Mouse (Mus musculus) midbrain, embryonic 11.5 days (tissue): ENCODE measurements around the gene Egln2. TPM values are rescaled to one million over a fixed set of nuclear protein-coding genes. Genes with fewer than 3 reads are reported as not detected.

Source experiments
- ATAC-seq: fragments of 200-750 bp; cut with Nextera tagmentation; 2 replicates; pipeline ENCODE4 v1.8.0; 2017; ENCODE audit warnings: moderate TSS enrichment, moderate library complexity; ENCODE audit not compliant: low FRiP score
- DNase-seq: peaks from one replicate; pipeline ENCODE4 v3.0.0; 2015; ENCODE audit warnings: low spot score; ENCODE audit errors: missing footprints
- H3K27ac ChIP-seq: fragments of 300-500 bp; sonication (generic); 2 replicates; pipeline ENCODE4 v1.5.1; 2014; ENCODE audit warnings: low read depth, low read length
- H3K27me3 ChIP-seq: fragments of 300-500 bp; sonication (generic); 2 replicates; pipeline ENCODE4 v1.6.1; 2014; ENCODE audit warnings: mild to moderate bottlenecking, low read length, moderate library complexity, mixed read lengths; ENCODE audit not compliant: control insufficient read depth, insufficient read depth
- H3K36me3 ChIP-seq: fragments of 300-500 bp; sonication (generic); 2 replicates; pipeline ENCODE4 v1.6.1; 2014; ENCODE audit warnings: mild to moderate bottlenecking, low read length, moderate library complexity, mixed read lengths; ENCODE audit not compliant: control insufficient read depth, insufficient read depth
- H3K4me1 ChIP-seq: fragments of 300-500 bp; sonication (generic); 2 replicates; pipeline ENCODE4 v1.6.1; 2014; ENCODE audit warnings: low read length; ENCODE audit not compliant: control insufficient read depth, insufficient read depth
- H3K4me2 ChIP-seq: fragments of 300-500 bp; sonication (generic); 2 replicates; pipeline ENCODE4 v1.6.1; 2014; ENCODE audit warnings: mild to moderate bottlenecking, moderate library complexity
- H3K4me3 ChIP-seq: fragments of 300-500 bp; sonication (generic); 2 replicates; pipeline ENCODE4 v1.5.1; 2014; ENCODE audit warnings: low read depth, low read length
- H3K9ac ChIP-seq: fragments of 300-500 bp; sonication (generic); 2 replicates; pipeline ENCODE4 v1.6.1; 2014; ENCODE audit warnings: low read length
- H3K9me3 ChIP-seq: fragments of 300-500 bp; sonication (generic); 2 replicates; pipeline ENCODE4 v1.6.1; 2016; ENCODE audit warnings: low read length; ENCODE audit not compliant: control insufficient read depth
- WGBS: fragments of 180-500 bp; shearing (Covaris S2); extraction: QIAGEN DNeasy Blood & Tissue Kit; methylation state at CpG from one replicate; pipeline ENCODE4 v1.1.7; 2014; 5-methylcytosine and 5-hydroxymethylcytosine counted together
- polyA plus RNA-seq: library from polyadenylated mRNA; unstranded; fragments of >200 nt; fragmentation: Nextera tagmentation; extraction: Ambion mirVana; gene quantifications from 2 replicates; pipeline ENCODE4 v1.2.1, GENCODE M21; 2014

Egln2 gene
- polyA plus RNA-seq, 1 experiment from 2014 or later: 43.5 TPM

DNA sequence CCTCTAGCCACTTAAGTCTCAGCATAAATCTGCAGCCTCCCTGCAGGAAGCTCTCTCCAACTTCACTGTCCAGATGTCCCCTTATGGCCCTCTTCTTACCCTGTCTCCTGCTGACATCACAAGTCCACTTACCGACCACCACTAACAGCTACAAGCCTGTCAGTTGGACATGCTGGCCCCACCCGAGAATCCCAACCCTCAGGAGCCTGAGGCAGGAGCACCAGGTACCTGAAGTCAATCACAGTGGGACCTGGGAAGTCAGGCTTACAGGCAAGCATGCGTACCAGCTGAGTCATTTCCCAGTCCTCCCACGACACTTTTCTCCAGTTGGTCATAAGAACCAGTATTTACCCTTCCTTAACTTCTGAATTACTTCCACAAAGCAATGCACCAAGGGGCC is 27.1 kb upstream of the Egln2 start:
- ATAC-seq: no peak
- peaks cover 37% of the 10 kb centered on the region for H3K36me3 ChIP-seq
- no peaks in the 10 kb centered on the region for H3K27me3 ChIP-seq
- no peak overlapping the region for H3K9ac ChIP-seq
- peak; percentile 73 for DNase-seq
- WGBS: 90% methylated on average over 4 of the region's 4 CpGs
- no peak overlapping the region for H3K4me3 ChIP-seq
- H3K4me1 ChIP-seq: peaks cover 17% of the 10 kb centered on the region
- no peak overlapping the region for H3K27ac ChIP-seq
- no peaks in the 10 kb centered on the region for H3K9me3 ChIP-seq
- no peak overlapping the region for H3K4me2 ChIP-seq

DNA sequence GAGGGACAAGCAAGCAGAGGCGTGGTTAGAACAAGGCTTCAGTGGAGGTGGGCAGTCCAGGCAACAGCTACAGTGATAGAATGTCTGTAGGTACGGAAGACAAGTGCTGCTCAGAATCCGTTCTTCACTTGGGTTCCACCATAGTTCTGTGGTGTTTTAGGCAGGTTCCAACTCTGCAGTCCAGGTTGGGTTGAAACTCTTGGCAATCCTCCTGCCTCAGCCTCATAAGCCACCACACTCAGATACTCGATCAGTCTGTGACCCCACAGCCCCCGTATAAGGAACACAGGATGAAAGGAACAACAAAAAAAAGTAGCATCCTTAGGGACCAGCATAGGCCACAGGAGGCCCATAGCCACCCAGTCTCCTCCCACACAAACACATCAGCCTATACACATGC is 25.8 kb upstream of the Egln2 start:
- ATAC-seq: no peak
- no peak overlapping the region for H3K27ac ChIP-seq
- 92% methylated on average over 5 of the region's 5 CpGs for WGBS

DNA sequence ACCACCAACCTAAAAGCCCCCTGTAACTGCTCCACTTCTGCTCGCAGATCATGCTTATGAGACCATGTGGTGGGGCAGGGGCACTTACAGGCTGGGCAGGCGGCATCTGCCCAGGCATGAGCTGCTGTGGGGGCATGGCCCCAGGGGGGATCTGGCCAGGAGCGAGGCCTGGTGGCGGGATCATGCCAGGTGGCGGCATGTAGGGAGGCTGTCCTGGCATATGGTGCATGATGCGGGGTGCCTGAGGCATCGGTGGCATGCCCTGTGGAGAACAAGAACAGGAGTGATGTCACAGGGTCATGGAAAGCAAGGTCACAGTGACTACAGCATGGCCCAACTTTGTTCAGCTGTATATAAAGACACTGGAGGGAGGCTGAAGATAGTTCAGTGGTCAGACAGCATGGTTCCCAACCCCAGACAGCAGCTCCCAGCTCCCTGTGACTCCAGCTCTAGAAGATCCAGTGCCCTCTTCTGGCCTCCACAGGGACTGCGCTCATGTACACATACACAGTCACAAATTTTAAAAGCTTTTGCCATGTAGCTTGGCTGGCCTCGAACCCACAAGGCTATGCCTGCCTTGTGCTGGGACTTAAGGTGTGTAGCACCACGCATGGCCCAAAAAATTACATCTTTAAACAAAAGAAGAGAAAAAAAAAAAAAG is 22.8 kb upstream of the Egln2 start:
- whole genome bisulfite sequencing: 97% methylated on average over 10 of the region's 10 CpGs
- Histone ChIP-seq H3K9me3 (no peaks in the 10 kb centered on the region), H3K4me3 (no peak overlapping the region), H3K27ac (no peak overlapping the region), H3K9ac (no peak overlapping the region), H3K27me3 (no peaks in the 10 kb centered on the region), H3K4me2 (no peak overlapping the region), H3K4me1 (peaks cover 6% of the 10 kb centered on the region), H3K36me3 (peaks cover 64% of the 10 kb centered on the region)
- ATAC-seq (no peak), DNase-seq (peak; percentile 19)

More for the DNA sequence above, 25.8 kb upstream of the Egln2 start:
- Histone ChIP-seq H3K4me3 (no peak overlapping the region), H3K9ac (no peak overlapping the region), H3K27me3 (no peaks in the 10 kb centered on the region), H3K36me3 (peaks cover 45% of the 10 kb centered on the region), H3K4me2 (no peak overlapping the region), H3K4me1 (peaks cover 17% of the 10 kb centered on the region), H3K9me3 (no peaks in the 10 kb centered on the region)
- peak; percentile 69 for DNase-seq

DNA sequence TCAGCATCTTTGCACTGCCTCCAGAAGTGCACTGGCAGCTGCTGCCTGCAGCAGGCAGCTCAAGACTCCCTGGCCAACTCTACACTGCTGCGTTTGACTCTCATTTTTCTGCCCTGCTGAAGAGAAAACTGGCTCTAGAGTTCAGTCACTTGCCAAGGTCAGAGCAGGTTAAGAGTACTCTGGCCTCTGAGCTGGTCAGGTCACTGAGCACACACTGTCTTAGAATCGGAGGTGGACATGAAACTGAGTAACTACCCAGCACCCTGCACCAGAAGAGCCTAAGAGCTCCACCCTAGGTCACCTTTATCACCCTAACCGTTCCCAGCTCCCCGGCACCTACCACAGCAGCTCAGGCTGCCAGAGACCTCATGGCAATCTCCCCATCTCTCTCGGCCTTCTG is 19.4 kb upstream of the Egln2 start:
- Histone ChIP-seq H3K4me3 (no peak overlapping the region), H3K4me2 (no peak overlapping the region), H3K27ac (no peak overlapping the region), H3K36me3 (peaks cover 50% of the 10 kb centered on the region), H3K27me3 (no peaks in the 10 kb centered on the region), H3K9me3 (no peaks in the 10 kb centered on the region), H3K4me1 (no peaks in the 10 kb centered on the region), H3K9ac (no peak overlapping the region)
- WGBS: 94% methylated on average over 5 of the region's 5 CpGs
- ATAC-seq (no peak), DNase-seq (peak; percentile 68)

DNA sequence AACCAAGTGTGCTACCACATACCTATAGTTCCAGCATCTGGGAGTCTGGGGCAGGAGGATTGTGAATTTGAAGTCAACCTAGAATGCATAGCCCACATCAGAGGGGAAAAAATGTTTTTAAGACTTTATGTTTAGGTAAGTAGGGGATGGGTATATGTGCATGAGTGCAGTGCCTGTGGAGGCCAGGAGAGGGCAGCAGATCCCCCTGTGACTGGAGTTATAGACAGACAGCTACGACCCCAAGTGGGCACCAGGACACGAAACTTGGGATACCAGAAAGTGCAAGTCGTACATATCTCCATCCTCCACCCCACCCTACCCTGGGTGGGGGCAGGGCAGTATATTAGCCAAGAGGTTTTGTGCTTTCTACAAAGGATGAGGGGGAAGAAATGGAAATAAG is 18.4 kb upstream of the Egln2 start:
- 76% methylated on average over 3 of the region's 3 CpGs for WGBS
- peak; percentile 94 for DNase-seq
- H3K27me3 ChIP-seq: no peaks in the 10 kb centered on the region
- H3K36me3 ChIP-seq: peaks cover 40% of the 10 kb centered on the region
- no peak overlapping the region for H3K4me3 ChIP-seq
- ATAC-seq: no peak
- H3K9ac ChIP-seq: no peak overlapping the region
- H3K4me1 ChIP-seq: peaks cover 2% of the 10 kb centered on the region; the same call in 1 of the 2 replicates
- no peak overlapping the region for H3K4me2 ChIP-seq
- no peak overlapping the region for H3K27ac ChIP-seq
- H3K9me3 ChIP-seq: no peaks in the 10 kb centered on the region

DNA sequence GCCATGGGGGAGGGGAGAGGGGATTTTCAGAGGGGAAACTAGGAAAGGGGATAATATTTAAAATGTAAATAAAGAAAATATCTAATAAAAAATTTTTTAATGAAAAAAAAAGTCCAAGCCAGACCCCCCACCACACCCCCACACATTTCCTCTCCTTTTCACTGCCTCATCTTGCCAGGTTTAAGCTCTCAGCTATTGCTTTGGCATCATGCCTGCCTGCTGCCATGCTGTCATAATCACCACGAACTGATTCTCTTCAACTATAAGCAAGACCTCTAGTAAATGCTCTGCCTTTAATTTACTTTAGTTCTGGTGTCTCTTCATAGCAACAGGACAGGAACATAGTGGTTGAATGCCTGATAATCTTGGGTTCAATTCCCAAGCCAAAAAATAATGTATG is 15.9 kb upstream of the Egln2 start:
- ATAC-seq: no peak
- Histone ChIP-seq H3K4me3 (no peak overlapping the region), H3K27me3 (no peaks in the 10 kb centered on the region), H3K9me3 (no peaks in the 10 kb centered on the region), H3K27ac (no peak overlapping the region), H3K36me3 (peaks cover 20% of the 10 kb centered on the region), H3K4me1 (peaks cover 8% of the 10 kb centered on the region), H3K9ac (no peak overlapping the region), H3K4me2 (no peak overlapping the region)
- WGBS: 97% methylated on average over 1 of the region's 1 CpGs
- DNase-seq: no peak

DNA sequence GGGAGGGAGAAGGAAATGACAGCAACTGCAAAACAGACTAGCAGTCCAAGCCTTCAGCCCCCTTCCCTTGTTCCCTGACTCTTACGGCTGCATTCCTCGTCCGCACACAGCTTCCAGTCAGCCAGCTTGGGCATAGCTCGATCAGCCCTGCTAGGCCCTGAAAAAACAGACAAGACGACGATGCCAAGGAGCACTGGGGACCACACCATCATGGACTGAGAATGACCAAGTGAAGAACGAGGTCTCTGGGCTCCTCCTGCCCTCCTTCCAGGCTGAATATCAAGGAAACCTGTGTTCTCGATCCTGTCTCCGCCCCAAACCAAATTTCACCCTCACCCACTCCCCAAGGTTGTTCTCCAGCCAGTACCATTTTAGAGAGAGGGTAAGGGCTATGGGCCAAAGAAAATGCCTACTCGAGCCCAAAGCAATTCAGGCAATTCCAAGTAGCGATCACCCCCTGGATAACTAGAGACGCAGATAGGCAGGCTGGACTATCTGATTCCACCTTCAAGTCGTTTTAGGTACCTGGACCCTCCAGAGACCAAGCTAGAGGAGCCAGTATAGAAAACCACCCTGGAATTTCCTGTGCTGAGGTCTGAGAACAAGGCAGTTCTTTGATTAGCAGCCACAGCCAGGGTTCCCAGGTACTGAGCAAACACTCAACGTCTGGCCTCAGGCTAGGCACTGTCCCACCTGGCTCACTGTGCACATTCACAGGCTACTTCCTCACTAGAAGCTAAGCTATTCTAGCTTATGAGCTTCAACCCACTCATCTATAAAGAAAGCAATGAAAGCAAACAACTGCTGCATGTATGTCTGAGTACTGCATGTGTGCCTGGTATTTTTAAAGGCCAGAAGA is 14.5 kb upstream of the Egln2 start, which contains the start of the genes Gm21983 and Mia:
Gene Gm21983 (minus strand): TSS at position 250 of the 859 bp plus-strand sequence.
Gene Mia (minus strand): TSS at position 321 of the 859 bp plus-strand sequence.
- Histone ChIP-seq H3K9ac (no peak within 1 kb of the TSS), H3K27ac (no peak within 1 kb of the TSS), H3K4me3 (no peak within 1 kb of the TSS), H3K27me3 (no peaks in the 10 kb centered on the region), H3K9me3 (no peaks in the 10 kb centered on the region), H3K4me2 (no peak within 1 kb of the TSS), H3K4me1 (peaks cover 8% of the 10 kb centered on the region), H3K36me3 (peaks cover 14% of the 10 kb centered on the region)
- peak; percentile 44 for DNase-seq
- WGBS: 70% methylated on average over 14 of the region's 14 CpGs
- ATAC-seq: no peak

DNA sequence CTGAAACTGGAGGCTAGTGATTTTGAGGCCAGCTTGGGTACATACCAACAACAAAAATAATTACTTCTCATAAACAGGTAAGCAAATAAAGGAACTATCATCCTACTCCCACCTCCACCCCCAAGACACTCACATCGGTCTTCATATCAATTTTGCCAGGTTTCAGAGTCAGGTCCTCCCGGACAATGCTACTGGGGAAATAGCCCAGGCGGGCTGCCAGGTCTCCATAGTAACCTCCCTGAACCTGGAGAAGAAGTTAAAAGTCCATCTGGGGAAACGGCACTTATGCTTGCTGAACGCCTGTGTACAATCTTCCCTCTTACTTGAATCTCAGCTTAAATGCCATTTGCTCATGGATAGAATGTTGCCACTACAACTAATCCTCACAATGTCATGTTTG is 13.4 kb upstream of the Egln2 start:
- Histone ChIP-seq H3K4me3 (no peak overlapping the region), H3K4me1 (peaks cover 8% of the 10 kb centered on the region), H3K9ac (no peak overlapping the region), H3K27ac (no peak overlapping the region), H3K27me3 (no peaks in the 10 kb centered on the region), H3K4me2 (no peak overlapping the region), H3K36me3 (peaks cover 5% of the 10 kb centered on the region), H3K9me3 (no peaks in the 10 kb centered on the region)
- WGBS: 58% methylated on average over 5 of the region's 5 CpGs
- DNase-seq (peak; percentile 41), ATAC-seq (no peak)
